Mouse (Mus musculus) Patski (cell line): ENCODE measurements around the gene Lama4. TPM values are rescaled to one million over a fixed set of nuclear protein-coding genes. Genes with fewer than 3 reads are reported as not detected.

Experiments used
- ATAC-seq: fragments of 100-300 bp; one replicate; pipeline ENCODE4 v1.8.0; 2021
- CTCF ChIA-PET: fragments of 350-600 bp; sonication (Branson Sonifier 250); formaldehyde crosslinking; loops from one replicate; lab custom pipeline; 2022; ENCODE audit warnings: inconsistent platforms; lab: Charles Lee
- POLR2A ChIA-PET: fragments of 350-600 bp; sonication (Branson Sonifier 250); formaldehyde crosslinking; loops from one replicate; lab custom pipeline; 2022; ENCODE audit warnings: antibody characterized with exemption, inconsistent platforms; lab: Charles Lee
- DNase-seq: peaks from one replicate; pipeline ENCODE4 v3.0.0-alpha.2; 2011; ENCODE audit warnings: low read depth, low spot score
- H3K27me3 ChIP-seq: fragments of 371-371 bp; one replicate; pipeline ENCODE4 v1.5.1; 2021
- CTCF ChIP-seq: fragments of 100-300 bp; IDR thresholded peaks from one replicate; pipeline ENCODE4 v1.5.1; 2021
- in situ Hi-C: fragments of 300-500 bp; cut with MboI; formaldehyde crosslinking; loops from 3 replicates; pipeline ENCODE4 v1.11.1; 2018; ENCODE audit warnings: low pct_unique_long_range_greater_than_20kb, mixed read lengths
- polyA plus RNA-seq: library from polyadenylated mRNA; unstranded; gene quantifications from one replicate; pipeline ENCODE4 v1.2.3, GENCODE M21; 2021

Lama4 gene
- polyA plus RNA-seq, 1 experiment from 2014 or later: 0.03 TPM

DNA sequence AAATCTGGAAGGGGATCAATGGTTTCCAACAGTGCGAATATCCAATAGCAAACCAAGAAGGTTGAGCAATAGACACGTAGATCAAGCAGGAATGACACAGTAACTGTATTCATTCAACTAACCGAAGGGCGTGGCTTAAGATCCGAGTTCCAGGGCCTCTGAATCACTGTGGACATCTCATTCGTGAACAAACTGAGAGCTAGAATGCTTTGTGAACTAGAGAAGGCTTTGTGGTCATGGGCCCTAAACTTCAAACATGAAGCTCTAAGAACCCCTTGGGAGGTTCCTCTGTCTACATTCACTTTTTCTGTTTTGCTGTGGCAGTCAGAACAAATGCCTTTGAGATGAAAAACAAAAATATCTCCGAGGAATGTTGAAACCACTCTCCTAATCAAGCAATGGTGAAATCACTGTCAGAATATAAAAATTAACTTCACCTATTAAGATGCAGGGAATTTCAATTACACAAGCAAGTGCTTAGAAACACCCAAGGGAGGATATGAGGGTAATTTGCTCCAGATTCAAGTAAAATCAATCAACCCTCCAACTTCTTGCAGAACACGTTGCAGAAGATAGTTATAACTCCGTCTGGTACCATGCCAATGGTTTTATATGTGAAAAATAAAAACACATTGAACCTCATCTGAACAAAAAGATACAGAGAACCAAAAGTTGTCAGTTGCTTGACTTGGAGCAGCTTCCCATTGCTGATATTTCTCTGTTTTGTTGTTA is 29.6 kb downstream of the Lama4 start:
- CTCF ChIA-PET: interaction anchor here (0.6 to 1.3 kb wide), 2 partner anchors 34 to 459 kb away, joined by 3 read pairs; no protein-coding TSS in a partner anchor
- TF ChIP-seq CTCF: no peak
- in situ Hi-C loops: no loop called here
- ATAC-seq (peak; percentile 88), DNase-seq (peak; percentile 57)
- POLR2A ChIA-PET: interaction anchor here (0.6 to 1.5 kb wide), 2 partner anchors 14 to 119 kb away, joined by 5 read pairs; no protein-coding TSS in a partner anchor
- H3K27me3 ChIP-seq: no peaks in the 10 kb centered on the region

GRCm38 (mm10) chr10:38995896-38996295 is 30.6 kb downstream of the Lama4 start:
- no peaks in the 10 kb centered on the region for H3K27me3 ChIP-seq
- DNase-seq (no peak), ATAC-seq (no peak)
- CTCF ChIA-PET: no interaction called here
- POLR2A ChIA-PET: no interaction called here
- TF ChIP-seq CTCF: no peak
- in situ Hi-C loops: no loop called here

DNA sequence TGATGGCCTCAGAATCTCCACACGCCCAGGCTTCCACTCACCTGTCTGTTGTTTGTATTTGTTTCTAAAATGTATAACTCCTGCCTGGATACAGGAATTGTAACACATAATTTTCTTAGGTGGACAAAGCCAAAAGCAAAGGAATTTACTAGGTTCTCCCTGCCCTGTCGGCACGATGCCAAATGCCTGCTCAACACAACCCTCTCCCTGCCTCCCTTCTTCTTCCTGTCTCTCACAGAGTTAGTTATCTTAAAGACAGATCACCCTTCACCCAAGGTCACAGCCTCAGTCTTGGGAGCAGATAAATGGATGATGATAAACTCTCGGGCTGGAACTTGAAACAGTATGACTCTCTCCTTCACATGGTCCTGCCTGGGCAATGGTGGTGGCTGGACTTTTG is 35.6 kb downstream of the Lama4 start:
- no peak for TF ChIP-seq CTCF
- CTCF ChIA-PET: interaction anchor here (1.1 to 1.2 kb wide), 2 partner anchors 11 to 39 kb away, joined by 3 read pairs; no protein-coding TSS in a partner anchor
- H3K27me3 ChIP-seq: no peaks in the 10 kb centered on the region
- DNase-seq: no peak
- no peak for ATAC-seq
- in situ Hi-C loops: no loop called here
- POLR2A ChIA-PET: no interaction called here

DNA sequence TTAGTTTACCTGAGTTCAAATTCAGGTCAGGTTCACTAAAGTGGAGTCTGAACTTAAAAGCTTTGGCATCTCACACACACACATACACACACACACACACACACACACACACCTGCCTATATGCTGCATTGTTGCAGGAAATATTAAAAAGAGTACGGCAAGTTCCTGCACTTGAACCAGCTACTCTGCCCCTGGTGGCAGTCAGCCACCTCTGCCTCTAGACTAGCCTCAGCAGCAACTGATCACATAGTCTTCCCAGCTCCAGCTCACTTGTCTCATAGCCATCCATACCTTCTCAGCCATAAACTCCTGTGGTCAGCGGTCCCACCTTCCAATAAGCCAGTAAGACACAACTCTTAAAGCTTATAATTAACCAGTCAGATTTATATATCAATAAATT is 37.2 kb downstream of the Lama4 start:
- H3K27me3 ChIP-seq: no peaks in the 10 kb centered on the region
- ChIA-PET POLR2A (no interaction called here), CTCF (interaction anchor here (1.1 kb wide), 1 partner anchor 38 kb away, joined by 3 read pairs; no protein-coding TSS in a partner anchor)
- in situ Hi-C loops: no loop called here
- ATAC-seq (no peak), DNase-seq (no peak)
- TF ChIP-seq CTCF: peak; percentile 39

DNA sequence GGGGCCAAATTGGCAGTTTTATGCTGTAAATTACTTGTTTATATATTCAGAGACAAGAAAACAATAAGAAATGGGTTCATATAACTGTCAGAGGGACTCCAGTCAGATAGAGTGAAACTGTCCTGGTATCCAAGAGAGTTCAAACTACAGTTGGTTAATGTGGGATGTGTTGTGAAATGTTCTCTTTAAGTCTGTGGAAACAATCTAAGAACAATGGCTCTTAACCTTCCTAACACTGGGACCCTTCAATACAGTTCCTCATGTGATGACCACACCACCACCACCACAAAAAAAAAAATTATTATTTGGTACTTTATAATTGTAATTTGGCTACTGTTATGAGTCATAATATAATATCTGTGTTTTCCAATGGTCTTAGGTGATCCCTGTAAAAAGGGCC is 38.2 kb downstream of the Lama4 start:
- in situ Hi-C loops: no loop called here
- ATAC-seq (no peak), DNase-seq (no peak)
- no peak for TF ChIP-seq CTCF
- no peaks in the 10 kb centered on the region for H3K27me3 ChIP-seq
- ChIA-PET CTCF (no interaction called here), POLR2A (no interaction called here)

DNA sequence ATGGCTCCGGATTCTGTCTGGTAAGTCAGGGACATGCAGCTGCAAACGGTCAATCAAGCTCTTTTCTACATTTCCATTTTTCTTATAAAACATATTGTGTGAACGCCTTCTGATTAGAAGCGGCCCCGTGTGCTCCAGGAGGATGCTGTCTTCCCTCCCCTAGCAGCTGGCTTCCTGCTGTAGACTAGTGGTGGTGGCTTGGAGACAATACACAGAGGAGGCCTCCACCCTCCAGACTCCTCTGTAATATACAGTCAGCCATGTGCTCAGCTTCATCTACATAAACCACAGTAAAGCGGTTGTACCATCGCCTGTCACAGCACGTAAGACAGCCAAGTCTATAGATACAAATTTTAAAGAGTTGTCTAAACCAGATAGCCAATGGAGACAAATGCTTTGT is 40.2 kb downstream of the Lama4 start:
- ChIA-PET POLR2A (no interaction called here), CTCF (no interaction called here)
- TF ChIP-seq CTCF: no peak
- H3K27me3 ChIP-seq: no peaks in the 10 kb centered on the region
- in situ Hi-C loops: no loop called here
- DNase-seq (no peak), ATAC-seq (no peak)

- ATAC-seq: no peak
- DNase-seq: no peak
- POLR2A ChIA-PET: no interaction called here
- TF ChIP-seq CTCF: no peak
- CTCF ChIA-PET: no interaction called here
- in situ Hi-C loops: no loop called here
- no peaks in the 10 kb centered on the region for H3K27me3 ChIP-seq
Observed at GRCm38 (mm10) chr10:39006433-39007105, 41.3 kb downstream of the Lama4 start.

DNA sequence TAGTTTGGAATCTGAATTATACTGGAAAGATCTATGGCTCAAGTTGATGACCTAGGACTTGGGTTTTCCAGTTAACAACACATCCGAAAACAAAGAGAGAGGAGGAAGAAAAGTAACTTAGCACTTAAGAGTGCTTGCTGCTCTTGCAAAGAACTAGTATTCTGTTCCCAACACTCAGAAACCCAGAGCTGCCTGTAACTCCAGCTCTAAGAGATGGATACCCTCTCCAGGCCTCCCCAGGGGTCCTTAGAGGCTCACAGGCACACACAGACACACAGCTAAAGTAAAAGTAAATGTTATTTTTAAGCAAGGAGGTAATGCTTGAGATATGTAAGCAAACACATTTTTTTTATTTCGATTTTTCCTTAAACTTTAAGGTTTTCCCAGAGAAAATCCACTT is 49.5 kb downstream of the Lama4 start:
- TF ChIP-seq CTCF: no peak
- CTCF ChIA-PET: no interaction called here
- no peak for DNase-seq
- in situ Hi-C loops: no loop called here
- POLR2A ChIA-PET: no interaction called here
- ATAC-seq: no peak
- no peaks in the 10 kb centered on the region for H3K27me3 ChIP-seq

DNA sequence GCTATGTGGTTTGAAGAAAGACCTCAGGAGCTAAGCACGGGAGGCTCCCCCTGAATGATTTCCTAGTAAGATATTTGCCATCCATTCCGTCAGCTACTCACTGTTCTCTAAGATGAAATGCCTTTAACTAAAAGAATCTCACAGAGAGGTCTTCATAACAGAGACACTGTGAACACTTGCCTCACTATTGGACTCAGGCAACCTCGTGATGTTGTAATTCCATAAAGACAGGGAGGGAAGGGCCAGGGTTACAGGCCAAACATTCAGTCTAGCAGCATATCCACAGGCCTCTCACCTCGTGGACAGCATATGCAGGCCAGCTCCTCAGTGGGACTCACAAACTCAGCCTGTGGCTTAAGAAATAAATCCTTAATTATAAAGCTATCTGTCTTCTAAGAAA is 52.7 kb downstream of the Lama4 start:
- ATAC-seq: no peak
- no peak for TF ChIP-seq CTCF
- no peaks in the 10 kb centered on the region for H3K27me3 ChIP-seq
- in situ Hi-C loops: no loop called here
- ChIA-PET POLR2A (interaction anchor here (0.6 kb wide), 1 partner anchor 1798 kb away, joined by 4 read pairs; no protein-coding TSS in a partner anchor), CTCF (no interaction called here)
- no peak for DNase-seq

DNA sequence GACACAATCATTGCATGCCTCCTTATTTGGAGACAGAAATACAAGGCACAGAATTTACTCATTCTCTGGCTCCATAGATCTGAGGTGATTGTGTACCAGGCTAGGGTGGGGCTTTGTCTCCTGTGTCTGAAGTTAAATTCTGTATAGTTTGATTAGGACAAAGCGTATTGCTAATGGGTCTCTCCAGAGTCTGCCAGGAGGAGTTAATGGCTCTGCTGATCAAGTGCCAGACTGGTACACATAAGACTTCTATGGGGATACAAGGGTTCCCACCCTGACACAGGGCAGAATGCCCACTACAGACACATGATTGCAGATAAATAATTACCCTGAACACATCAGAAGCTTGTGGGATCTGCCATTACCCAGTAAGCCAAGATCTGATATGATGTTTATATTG is 53.3 kb downstream of the Lama4 start:
- ChIA-PET POLR2A (no interaction called here), CTCF (no interaction called here)
- DNase-seq (no peak), ATAC-seq (no peak)
- no peaks in the 10 kb centered on the region for H3K27me3 ChIP-seq
- TF ChIP-seq CTCF: no peak
- in situ Hi-C loops: no loop called here
